Mouse (Mus musculus) left cerebral cortex, postnatal 36 days (tissue): ENCODE data around the gene Flt3. TPM values are rescaled to one million over a fixed set of nuclear protein-coding genes. Genes with fewer than 3 reads are reported as not detected.

ENCODE experiments used
- DNase-seq, 2 experiments: peaks; one replicate each; pipeline ENCODE4 v3.0.0; 2021 to 2022; ENCODE audit warnings: low spot score in 2 of 2, mixed read lengths in 1 of 2
- intact Hi-C: fragments of 180-260 bp; cut with DNase I; formaldehyde crosslinking; loops from one replicate; pipeline ENCODE4 v1.15.1; 2025
- total RNA-seq, 2 experiments: library from RNA; stranded (reverse); gene quantifications; 2 replicates each; pipeline ENCODE4 v1.2.3; 2021

Gene Flt3
- total RNA-seq, 2 experiments from 2014 or later = 4.8 to 7.0 TPM

DNA sequence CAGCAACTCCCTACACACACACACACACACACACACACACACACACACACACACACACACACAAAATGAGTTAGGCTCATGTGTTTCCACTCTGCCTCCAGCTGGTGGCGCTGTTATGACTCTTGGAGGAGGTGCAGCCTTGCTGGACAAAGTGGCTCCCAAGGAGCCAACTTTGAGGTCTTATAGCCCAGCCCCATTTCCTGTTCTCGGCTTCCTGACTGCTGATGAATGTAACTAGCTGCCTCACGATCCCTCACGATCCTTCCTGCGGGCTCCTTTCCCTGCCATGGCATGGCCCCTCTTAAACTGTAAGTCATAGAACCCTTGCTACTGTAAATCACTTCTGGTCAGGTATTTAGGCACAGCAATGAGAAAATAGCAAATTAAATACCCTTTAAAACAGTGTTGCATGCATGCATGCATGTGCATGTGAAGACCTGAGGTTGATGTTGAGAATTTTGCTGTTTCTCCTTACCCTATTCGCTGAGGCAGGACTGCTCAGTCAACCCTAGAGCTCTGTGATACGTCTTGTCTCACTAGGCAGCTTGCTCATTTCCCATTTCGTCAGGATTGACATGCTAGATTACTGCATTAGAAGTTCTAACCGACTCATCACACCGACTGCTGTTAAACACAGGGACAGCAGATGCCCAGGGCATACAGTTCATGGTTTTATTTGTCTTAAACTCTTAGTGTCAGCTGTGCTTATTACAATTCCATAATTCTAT, 18.3 kb upstream of the Flt3 start:
- intact Hi-C loops = no loop called here
- DNase-seq = no peak

- intact Hi-C loops = no loop called here
- no peak for DNase-seq
Measured at GRCm38 (mm10) chr5:147417986-147418385, 17.7 kb upstream of the Flt3 start.

DNA sequence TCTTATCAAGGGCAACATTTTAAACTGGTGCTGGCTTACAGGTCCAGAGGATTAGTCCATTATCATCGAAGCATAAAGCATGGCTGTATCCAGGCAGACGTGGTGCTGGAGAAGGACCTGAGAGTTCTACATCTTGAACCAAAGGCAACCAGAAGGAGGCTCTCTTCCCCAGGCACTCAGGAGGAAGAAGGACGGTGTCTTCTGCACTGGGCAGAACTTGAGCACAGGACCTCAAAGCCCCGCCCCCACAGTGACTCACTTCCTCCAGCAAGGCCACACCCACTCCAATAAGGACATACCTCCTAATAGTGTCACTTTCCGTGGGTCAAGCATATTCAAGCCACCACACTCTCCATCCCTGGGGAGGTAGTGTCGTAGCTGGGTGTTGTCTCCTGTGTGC, 10.3 kb upstream of the Flt3 start:
- intact Hi-C loops = no loop called here
- no peak for DNase-seq

DNA sequence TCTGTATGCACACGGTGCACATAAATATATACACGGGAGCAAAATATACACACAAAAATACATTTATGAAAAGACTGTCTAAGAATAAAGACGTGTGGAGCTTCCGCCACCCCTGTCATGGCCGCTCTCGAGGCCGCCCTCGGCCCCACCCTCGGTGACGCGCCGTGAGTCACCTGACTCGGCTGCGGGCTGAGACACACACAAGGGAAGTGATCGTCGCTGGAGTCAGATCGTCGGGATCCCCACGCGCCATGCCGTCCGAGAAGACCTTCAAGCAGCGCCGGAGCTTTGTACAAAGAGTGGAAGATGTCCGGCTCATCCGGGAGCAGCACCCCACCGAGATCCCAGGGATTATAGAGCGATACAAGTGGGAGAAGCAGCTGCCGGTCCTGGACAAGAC, 8.4 kb upstream of the Flt3 start:
- intact Hi-C loops = loop anchor here (10.0 kb wide), 1 partner anchor 436 kb away; no protein-coding TSS in a partner anchor

DNA sequence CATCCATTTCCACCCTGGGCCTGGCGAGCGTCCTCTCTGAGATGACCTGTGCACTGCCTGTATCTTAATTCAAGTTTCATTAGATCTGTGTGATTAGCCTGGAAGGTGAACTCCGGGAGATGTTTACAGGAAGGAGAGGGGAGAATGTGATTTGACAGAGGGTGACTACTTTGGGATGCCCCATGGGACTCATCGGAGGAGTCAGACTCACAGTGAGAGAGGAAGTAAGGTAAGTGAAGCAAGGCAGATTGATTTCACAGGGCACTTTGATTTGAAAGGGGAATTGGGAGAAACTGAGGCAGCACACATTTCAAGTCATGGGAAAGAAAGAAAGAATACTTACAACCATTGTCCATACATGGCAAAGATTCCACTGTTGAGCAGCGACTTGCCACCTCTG, 5.8 kb upstream of the Flt3 start:
- intact Hi-C loops = loop anchor here (10.0 kb wide), 1 partner anchor 439 kb away; no protein-coding TSS in a partner anchor
- no peak for DNase-seq

More for the DNA sequence above, 8.4 kb upstream of the Flt3 start:
- no peak for DNase-seq

- peak; percentile 20 to 30 for DNase-seq
- intact Hi-C loops = loop anchor here (10.0 kb wide), 1 partner anchor 442 kb away; no protein-coding TSS in a partner anchor
Measured at GRCm38 (mm10) chr5:147402505-147402904, 2.2 kb upstream of the Flt3 start.

- DNase-seq = no peak
- intact Hi-C loops = loop anchor here (10.0 kb wide), 1 partner anchor 444 kb away; no protein-coding TSS in a partner anchor
Measured at GRCm38 (mm10) chr5:147401024-147401423, 735 bp upstream of the Flt3 start.

DNA sequence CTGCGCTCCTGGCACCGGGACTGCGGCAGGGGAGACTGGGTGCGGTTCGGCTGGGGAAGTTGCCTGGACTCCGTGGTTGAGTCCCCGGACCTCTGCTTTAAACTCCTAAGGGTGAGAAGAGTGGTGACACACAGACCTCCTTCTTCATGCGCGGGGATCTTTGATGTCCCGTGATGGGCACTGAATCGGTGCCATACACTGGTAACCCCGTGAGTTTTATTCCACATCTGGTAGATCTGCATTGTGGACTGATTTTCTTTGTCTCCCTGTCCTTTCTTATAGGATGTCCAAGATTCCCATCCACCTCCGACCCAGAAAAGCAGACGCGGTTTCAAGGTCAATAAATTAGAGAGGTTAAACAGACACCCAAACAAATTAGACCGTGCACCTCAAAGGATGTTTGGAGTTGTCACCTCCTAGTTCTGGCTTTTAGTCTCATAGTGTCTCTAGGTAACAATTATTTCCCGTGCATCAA, 253 bp upstream of the Flt3 start:
- no peak for DNase-seq
- intact Hi-C loops = loop anchor here (10.0 kb wide), 1 partner anchor 444 kb away; no protein-coding TSS in a partner anchor

GRCm38 (mm10) chr5:147395050-147395449, 5.2 kb downstream of the Flt3 start:
- no peak for DNase-seq
- intact Hi-C loops = no loop called here

DNA sequence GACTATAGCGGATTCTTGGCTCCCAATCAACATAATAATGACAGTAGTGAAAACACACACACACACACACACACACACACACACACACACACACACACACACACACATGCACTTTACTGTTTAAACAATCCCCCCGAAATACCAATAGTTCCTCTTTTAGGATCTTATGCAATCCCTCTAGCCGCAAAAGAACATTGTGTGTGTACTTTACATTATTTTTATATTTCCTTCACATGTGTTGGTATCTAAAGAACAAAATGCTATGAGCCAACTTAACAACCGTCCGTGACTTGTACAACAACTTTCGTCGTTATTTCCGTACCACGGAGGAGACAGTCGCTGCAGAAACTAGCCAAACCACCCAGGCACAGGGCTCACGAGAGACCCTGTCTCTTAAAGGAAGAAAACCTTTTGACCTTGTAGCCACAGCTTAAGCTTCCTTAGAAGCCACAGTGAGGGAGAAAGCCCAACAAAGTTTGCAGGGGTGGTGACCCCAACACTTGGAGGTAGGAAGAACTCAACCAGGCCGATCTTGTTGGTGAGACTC, 7.5 kb downstream of the Flt3 start:
- intact Hi-C loops = no loop called here

GRCm38 (mm10) chr5:147390772-147391171, 9.5 kb downstream of the Flt3 start:
- intact Hi-C loops = no loop called here
- no peak for DNase-seq

More for the DNA sequence above, 7.5 kb downstream of the Flt3 start:
- no peak for DNase-seq

DNA sequence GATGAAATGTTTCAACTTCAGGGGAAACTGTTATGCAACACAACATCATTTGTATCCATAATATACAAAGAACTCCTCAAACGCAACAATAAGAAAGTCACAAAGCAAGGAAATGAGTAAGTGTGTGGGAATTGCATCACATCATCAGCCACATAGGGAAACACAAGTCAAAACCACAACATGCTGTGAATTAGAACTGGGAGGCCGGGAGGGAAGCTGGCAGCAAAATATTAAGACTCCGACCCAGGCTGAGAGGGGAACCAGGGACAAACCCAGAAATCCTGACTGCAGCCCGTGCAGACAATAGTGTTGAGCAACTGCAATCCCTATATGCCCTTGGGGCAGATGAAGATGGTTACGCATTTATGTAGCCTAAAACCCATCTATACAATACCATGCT, 11.2 kb downstream of the Flt3 start:
- DNase-seq = no peak
- intact Hi-C loops = no loop called here

DNA sequence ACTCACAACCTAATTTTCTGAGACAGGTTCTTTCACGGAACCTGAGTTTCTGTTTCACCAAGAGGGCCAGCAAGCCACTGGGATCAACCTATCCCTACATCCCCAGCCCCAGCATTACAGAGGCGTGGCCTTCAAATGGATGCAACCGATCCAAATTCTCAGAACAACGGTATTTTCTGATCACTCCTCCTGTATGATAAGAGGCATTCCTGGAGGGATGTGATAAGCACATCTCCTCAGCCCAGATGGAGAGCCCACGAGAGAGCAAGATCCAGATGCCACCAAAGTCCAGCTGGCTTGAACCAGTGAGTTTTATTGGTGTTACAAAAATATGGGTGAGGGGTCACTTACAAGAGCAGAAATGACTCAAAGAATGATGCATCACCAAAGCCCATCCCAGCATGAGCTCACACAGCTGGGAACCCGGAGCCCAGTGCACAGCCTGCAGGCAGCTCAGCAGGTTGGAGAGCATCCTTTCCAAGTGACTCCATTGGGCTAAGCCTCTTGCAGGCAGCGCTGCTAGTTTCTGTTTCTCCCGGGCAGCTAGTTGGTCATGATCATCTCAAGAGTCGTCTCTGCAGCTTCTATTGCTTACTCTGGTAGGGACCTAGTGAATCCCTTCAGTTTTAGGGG, 11.8 kb downstream of the Flt3 start:
- intact Hi-C loops = no loop called here

DNA sequence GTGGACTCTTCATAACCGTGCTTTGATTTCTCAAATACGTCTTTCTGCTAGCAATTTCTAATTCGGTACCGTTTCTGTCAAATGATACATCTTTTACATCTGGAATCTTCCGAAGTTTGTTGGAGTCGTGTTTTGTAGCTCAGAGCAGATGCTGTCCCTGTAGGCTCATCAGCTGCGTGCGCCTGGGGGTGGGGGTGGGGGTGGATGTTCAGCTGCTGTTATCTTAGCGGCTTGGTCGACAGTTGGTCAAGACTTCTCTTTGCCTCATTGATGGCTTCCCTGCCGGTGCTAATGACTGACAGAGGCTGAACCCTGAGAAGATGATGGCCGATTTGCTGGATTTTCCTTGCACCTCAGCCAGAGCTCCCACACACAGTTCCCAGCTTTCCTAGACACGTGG, 13.4 kb downstream of the Flt3 start:
- intact Hi-C loops = no loop called here
- DNase-seq = no peak

More for the DNA sequence above, 11.8 kb downstream of the Flt3 start:
- no peak for DNase-seq

GRCm38 (mm10) chr5:147381396-147381795, 18.9 kb downstream of the Flt3 start:
- intact Hi-C loops = no loop called here
- no peak for DNase-seq

GRCm38 (mm10) chr5:147379481-147379880, 20.8 kb downstream of the Flt3 start:
- no peak for DNase-seq
- intact Hi-C loops = no loop called here

- DNase-seq = no peak
- intact Hi-C loops = no loop called here
Measured at GRCm38 (mm10) chr5:147370276-147370675, 30.0 kb downstream of the Flt3 start.

DNA sequence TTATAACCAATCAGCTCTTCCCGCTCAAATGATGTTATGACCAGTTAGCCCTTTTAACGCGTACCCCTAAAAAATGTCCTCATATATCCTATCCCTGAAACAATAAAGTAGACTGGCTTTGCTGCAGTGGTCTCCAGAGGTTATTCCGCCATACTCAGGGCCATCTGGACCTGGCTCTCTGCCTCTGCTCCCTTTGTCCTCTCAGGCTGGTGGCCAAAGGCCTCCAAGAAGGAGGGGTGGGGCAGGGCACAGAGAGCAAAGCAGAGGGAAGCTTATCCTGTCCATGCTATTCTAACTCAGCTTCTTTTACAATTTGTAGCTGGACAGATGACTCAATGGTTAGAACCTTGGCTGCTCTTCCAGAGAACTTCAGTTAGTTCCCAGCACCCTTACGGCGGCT, 32.1 kb downstream of the Flt3 start:
- no peak for DNase-seq
- intact Hi-C loops = no loop called here

GRCm38 (mm10) chr5:147365995-147366765, 34.1 kb downstream of the Flt3 start:
- intact Hi-C loops = no loop called here
- DNase-seq = no peak

DNA sequence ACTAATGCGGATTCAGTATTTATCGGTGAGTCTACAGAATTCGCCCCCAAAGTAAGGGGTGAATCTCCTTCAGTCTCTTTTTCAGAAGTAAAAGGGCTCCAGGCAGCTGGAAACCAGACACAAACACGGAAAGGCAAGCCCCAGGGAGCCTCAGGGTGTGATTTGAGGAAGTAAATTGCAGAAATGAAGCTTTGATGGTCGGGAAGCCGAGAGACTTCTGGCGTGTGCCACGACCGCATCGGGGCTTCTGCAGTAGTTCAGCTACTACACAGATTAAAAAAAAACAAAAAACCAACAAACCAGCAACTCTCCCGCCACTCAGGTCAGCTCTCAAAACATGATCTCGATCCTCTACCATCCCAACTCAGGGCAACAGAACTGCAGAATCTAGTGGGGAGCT, 37.2 kb downstream of the Flt3 start:
- intact Hi-C loops = no loop called here
- DNase-seq = no peak
